Mouse (Mus musculus) adrenal gland, postnatal 10 days (tissue): ENCODE data around the gene Gm572. TPM values are rescaled to one million over a fixed set of nuclear protein-coding genes. Genes with fewer than 3 reads are reported as not detected.

Experiments used
- DNase-seq: peaks from one replicate; pipeline ENCODE4 v3.0.0; 2021; ENCODE audit warnings: mixed read lengths
- total RNA-seq, 2 experiments: library from RNA; stranded (reverse); gene quantifications; 2 replicates each; pipeline ENCODE4 v1.2.3; 2021

The Gm572 gene
- total RNA-seq, 2 experiments from 2014 or later = 0.64 TPM; not detected in 1

- no peak for DNase-seq
Measured at GRCm38 (mm10) chr4:148667006-148667755, 24.1 kb downstream of the Gm572 start.

- no peak for DNase-seq
Measured at GRCm38 (mm10) chr4:148671230-148671947, 28.3 kb downstream of the Gm572 start.

GRCm38 (mm10) chr4:148675043-148675442 is 31.9 kb downstream of the Gm572 start:
- DNase-seq = no peak

GRCm38 (mm10) chr4:148676188-148676960 is 33.3 kb downstream of the Gm572 start:
- DNase-seq = peak; percentile 39

DNA sequence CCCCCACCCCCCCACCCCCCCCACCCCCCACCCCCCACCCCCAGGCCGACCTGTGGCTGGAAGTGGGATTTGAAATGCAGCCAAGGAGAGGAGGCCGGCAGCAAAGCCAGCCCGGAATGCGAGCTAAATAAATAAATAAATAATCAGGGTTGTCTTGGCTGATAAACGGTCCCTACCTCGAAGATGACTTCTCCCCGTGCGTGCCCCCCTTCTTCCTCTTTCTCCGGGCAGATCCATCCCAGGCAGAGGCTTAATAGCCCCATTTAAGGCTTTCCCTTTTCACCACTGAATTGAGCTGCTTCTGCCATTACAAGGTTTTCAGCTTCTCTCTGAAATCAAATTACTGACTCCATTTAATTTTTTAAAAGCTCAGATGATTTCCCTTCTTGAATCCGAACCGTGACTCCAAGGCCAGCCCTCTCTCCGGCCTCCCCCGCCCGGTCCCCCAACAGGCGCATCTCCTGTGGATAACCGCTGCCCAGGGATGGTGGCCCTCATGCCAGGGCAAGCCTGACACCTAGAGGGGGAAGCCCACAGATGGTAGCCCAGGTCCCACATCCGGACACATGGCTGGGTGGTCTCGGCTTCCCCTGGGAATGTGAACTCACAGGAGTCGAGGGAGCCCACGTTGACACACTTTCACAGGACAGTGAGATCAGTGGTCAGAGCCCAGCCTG is 34.0 kb downstream of the Gm572 start:
- peak; percentile 53 for DNase-seq

- peak; percentile 51 for DNase-seq
Measured at GRCm38 (mm10) chr4:148678105-148678504, 35.0 kb downstream of the Gm572 start.

DNA sequence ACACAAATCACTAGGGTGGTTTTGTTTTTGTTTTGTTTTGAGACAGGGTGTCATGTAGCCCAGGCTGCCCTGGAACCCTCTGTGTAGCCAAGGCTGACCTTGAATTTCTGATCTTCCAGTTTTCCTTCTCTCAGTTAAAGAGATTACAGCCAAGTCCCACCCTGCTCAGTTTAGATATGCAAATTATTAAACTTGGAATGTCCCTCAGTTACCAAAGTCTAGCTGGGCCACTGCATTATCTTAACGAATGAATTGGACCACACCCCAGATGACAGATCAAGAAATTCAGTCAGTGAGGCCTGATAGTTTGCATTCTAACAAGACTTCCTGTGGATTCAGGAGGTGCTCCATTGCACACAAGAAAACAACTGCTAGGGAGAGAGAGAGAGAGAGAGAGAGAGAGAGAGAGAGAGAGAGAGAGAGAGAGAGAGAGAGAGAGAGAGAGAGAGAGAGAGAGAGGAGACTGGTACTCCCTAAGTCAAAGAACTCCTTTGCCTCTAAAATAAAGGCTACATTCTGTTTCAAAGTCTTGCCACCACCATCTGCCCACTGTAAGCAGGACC is 37.5 kb downstream of the Gm572 start:
- no peak for DNase-seq

- peak; percentile 79 for DNase-seq
Measured at GRCm38 (mm10) chr4:148681429-148681828, 38.3 kb downstream of the Gm572 start.

DNA sequence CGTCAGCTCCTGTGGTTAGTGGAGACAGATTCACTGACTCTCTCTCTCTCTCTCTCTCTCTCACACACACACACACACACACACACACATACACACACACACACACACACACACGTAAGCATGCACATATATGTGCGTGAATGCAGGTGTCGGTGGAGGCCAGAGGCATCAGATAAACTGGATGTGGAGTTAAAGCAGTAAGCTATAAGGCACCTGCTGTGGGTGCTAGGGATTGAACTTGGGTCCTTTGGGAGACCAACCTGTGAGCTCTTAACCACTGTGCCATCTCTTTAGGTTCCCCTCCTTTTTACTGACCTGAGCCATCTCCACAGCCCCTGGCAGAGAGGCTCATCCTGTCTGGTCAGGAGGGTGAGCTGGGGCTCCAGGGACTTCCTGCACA is 39.8 kb downstream of the Gm572 start:
- no peak for DNase-seq

GRCm38 (mm10) chr4:148683539-148683938 is 40.4 kb downstream of the Gm572 start:
- no peak for DNase-seq

DNA sequence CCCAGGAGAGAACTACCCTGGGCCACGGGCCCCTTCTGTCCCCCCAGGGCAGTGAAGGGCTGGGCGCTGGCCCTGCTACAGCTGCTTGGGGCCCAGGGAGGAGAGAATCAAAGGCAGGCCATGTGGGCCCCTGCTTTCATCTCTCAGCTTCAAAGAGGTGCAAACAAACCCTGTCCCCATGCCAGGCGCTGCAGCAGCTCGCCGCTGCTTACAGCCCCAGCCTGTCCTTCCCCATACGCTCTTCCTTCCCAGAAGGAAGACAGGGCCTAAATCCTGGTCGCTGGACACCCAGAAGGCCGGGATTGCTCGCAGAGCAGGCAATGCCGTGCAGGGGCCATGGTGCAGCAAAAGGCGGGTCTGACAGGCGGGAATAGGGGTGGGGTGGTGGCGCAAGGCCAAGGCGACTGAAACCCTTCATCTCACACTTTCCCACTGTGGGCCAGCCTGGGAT is 43.4 kb downstream of the Gm572 start:
- peak; percentile 32 for DNase-seq

GRCm38 (mm10) chr4:148688091-148688490 is 45.0 kb downstream of the Gm572 start:
- DNase-seq = no peak

GRCm38 (mm10) chr4:148691185-148691584 is 48.1 kb downstream of the Gm572 start:
- DNase-seq = no peak

DNA sequence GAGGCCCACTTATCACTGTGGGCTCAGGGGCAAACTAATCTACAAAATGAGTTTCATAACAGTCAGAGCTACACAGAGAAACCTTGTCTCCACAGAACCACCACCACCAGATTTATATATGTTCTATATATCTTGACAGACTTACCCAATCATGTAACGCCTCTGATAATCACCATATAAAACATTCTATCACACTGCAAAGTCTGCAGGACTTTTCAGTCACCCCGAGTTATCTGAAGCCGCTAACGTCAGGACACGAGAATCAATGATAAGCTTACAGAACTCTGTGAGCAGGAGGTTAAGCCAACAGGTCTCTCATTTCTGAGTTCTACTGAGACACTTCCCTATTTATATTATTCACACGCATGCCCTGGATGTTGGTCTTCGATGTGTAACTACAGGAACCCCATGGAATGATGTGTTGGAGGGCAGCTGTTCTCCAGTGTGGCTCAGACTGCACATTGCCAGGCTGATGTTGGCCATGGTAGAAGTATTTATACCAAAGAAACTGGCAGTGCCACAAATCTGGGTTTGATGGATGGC is 50.4 kb downstream of the Gm572 start:
- DNase-seq = no peak

GRCm38 (mm10) chr4:148704756-148705155 is 61.6 kb downstream of the Gm572 start:
- DNase-seq = peak; percentile 69

DNA sequence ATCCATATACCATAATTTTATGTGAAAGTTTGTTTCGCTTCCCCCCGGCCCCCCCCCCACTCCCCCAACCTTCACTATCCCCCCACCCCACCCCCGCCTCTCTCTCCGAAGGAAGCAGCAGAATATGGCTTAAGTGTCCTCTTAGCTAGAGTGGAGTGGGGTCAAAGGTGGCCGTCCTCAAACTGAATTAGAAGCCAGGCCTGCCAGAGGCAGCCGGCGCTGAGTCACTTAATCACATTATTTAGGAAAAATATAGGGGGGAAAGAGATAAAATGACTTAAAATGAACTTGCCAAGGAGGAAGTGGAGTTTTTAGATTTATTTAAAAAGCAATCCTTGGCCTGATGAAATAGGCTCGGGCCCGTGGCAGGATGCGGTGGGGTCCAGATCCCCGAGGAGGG is 65.7 kb downstream of the Gm572 start:
- no peak for DNase-seq

DNA sequence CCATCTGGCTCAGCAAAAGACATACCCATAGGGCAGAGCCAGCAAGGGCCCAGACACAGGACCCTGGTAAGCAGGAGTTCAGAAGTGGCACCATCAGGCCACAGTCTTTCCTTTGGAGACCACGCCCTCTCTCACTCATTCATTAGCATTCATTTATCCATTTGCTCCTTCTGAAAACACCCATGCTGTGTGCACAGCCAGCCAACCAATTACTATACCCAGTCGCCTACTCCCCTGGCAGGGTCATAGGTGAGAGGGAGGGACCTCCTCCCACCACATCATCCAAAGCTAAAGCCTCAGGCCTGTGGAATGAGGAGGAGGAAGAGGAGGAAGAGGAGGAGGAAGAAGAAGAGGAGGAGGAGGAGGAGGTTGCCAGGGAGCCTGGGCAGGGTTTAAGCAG is 67.3 kb downstream of the Gm572 start:
- DNase-seq = no peak

DNA sequence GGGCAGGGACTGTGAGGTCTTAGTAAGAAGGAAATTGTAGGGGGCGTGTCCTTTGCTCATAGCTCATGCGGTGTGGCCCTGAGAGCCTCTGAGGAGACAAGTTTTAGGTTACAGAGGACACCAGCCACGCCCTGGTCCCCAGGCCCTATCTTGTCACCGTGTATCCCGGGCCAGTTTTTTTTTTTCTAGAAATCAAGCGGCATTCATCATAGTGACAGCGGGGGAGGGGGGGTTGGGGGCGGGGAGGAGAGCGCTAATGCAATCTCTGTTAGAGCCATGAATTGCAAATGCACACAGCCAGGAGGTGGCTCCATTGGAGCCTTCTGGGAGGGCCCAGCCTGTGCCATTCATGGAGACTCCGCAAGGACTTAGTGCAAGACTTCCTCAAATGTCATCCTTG is 68.2 kb downstream of the Gm572 start:
- DNase-seq = no peak

- no peak for DNase-seq
Measured at GRCm38 (mm10) chr4:148712632-148713031, 69.5 kb downstream of the Gm572 start.

DNA sequence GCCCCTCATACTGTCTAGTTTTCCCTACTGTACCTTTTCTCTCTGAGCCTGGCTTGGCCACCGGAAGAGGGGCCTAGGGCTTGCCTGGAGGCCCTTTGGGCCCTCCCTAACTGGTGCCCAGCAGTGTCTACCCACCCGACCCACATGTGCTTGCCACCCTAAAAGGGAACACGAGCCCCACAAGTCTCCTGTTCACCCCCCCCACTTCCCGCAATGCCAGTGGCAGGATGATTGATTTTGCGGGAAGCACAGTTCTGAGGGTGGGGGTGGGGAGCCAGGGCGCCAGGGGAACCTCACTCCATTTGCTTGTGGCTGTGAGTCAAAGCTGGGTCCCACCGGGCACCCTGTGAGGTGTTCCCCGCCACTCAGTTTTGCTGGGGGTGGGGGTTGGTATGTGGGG is 70.9 kb downstream of the Gm572 start:
- no peak for DNase-seq

GRCm38 (mm10) chr4:148714739-148715138 is 71.6 kb downstream of the Gm572 start:
- DNase-seq = no peak

DNA sequence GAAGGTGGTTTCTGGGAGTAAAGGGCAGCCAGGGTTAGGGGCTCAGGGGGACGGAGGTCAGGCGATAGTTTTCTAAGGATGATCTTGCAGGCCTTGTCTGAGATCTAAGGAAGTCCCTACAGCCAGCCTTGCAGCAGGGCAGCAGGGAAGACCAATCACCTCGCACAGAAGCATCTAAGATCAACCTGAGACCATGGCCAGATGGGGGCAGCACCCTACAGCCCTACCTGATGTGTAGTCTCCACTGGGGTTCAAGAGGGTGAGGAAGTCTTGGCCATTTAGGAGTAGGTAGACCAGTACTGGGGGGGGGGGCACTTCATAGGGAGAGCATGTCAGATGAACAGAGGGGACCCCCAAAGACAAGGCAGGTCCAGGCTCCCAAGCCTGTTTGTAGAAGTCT is 72.3 kb downstream of the Gm572 start:
- no peak for DNase-seq
